Mouse (Mus musculus) heart, postnatal 0 days (tissue): ENCODE data around the gene Lmntd1.

ENCODE experiments used
- CTCF ChIP-seq: IDR thresholded peaks from 2 replicates; pipeline ENCODE4 v1.5.1; 2016; ENCODE audit warnings: antibody characterized with exemption, control low read depth, low read depth
- EP300 ChIP-seq: IDR thresholded peaks from 2 replicates; pipeline ENCODE4 v1.6.1; 2016; ENCODE audit warnings: antibody characterized with exemption, low read depth

DNA sequence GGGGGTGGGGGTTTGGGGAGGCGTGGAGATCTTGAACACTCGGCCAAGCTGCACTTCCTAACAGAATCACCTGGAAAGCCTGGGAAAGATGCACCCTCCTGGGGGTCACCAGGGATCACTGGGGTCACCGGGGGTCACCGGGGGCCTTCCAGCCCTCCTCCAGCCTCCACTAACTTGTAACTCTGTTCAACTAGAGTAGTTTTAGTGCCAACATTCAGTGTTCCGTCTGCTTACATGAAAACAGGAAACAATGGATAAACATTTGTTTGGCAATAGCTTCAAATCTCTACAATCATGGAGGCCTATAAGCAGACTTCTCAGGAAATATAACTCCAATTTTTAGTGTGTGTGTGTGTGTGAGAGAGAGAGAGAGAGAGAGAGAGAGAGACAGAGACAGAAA, 38.9 kb upstream of the Lmntd1 start:
- TF ChIP-seq CTCF (no peak), EP300 (no peak)
